Mouse (Mus musculus) liver, embryonic 16.5 days (tissue): ENCODE results near the gene Ddr1. TPM values are rescaled to one million over a fixed set of nuclear protein-coding genes. Genes with fewer than 3 reads are reported as not detected.

Source experiments
- ATAC-seq: fragments of 200-750 bp; cut with Nextera tagmentation; 2 replicates; pipeline ENCODE4 v1.8.0; 2017; ENCODE audit warnings: low read depth, mild to moderate bottlenecking, moderate number of reproducible peaks, moderate library complexity
- H3K27ac ChIP-seq: fragments of 300-500 bp; sonication (generic); 2 replicates; pipeline ENCODE4 v1.5.1; 2014; ENCODE audit warnings: mild to moderate bottlenecking, low read length
- H3K27me3 ChIP-seq: fragments of 300-500 bp; sonication (generic); 2 replicates; pipeline ENCODE4 v1.6.1; 2014; ENCODE audit warnings: low read depth, low read length, mixed read lengths; ENCODE audit not compliant: control insufficient read depth, insufficient read depth
- H3K36me3 ChIP-seq: fragments of 300-500 bp; sonication (generic); 2 replicates; pipeline ENCODE4 v1.6.1; 2014; ENCODE audit warnings: mild to moderate bottlenecking; ENCODE audit not compliant: control insufficient read depth, insufficient read depth
- H3K4me1 ChIP-seq: fragments of 300-500 bp; sonication (generic); 2 replicates; pipeline ENCODE4 v1.6.1; 2014; ENCODE audit warnings: low read depth, low read length, mixed read lengths; ENCODE audit not compliant: control insufficient read depth
- H3K4me2 ChIP-seq: fragments of 300-500 bp; sonication (generic); 2 replicates; pipeline ENCODE4 v1.6.1; 2014; ENCODE audit warnings: low read depth, low read length, mixed read lengths
- H3K4me3 ChIP-seq: fragments of 300-500 bp; sonication (generic); 2 replicates; pipeline ENCODE4 v1.5.1; 2014; ENCODE audit warnings: low read depth, mild to moderate bottlenecking, low read length
- H3K9ac ChIP-seq: fragments of 300-500 bp; sonication (generic); 2 replicates; pipeline ENCODE4 v1.6.1; 2014; ENCODE audit warnings: low read depth, low read length
- H3K9me3 ChIP-seq: fragments of 300-500 bp; sonication (generic); replicated peaks from 2 replicates; pipeline ENCODE4 v1.6.1; 2016; ENCODE audit warnings: low read length; ENCODE audit not compliant: control insufficient read depth
- WGBS: fragments of 180-500 bp; shearing (Covaris S2); extraction: QIAGEN DNeasy Blood & Tissue Kit; methylation state at CpG from one replicate; pipeline ENCODE4 v1.1.7; 2014; ENCODE audit not compliant: insufficient replicate concordance; 5-methylcytosine and 5-hydroxymethylcytosine counted together
- polyA plus RNA-seq: library from polyadenylated mRNA; unstranded; fragments of >200 nt; fragmentation: Nextera tagmentation; extraction: Ambion mirVana; gene quantifications from 2 replicates; pipeline ENCODE4 v1.2.1, GENCODE M21; 2015

Gene Ddr1
- polyA plus RNA-seq, 1 experiment from 2014 or later, result 4.1 TPM

DNA sequence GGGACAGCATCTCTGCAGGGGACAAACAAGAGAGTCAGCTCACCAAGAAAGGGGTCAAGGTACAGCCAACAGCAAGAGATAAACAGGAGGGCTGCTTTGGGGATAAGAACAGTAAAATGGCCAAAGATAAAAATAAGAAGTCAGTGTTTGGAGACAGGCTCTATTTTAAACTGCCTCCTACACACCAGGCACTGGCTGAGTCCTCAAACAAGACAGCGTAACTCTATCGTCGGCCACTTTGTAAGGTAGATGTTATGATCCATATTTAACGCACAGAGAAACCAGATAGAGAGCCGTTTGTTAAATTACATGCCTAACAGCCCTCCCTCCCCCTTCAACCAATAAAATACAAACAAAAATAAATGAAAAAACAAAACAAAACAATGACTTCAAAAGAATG lies 10.5 kb downstream of the Ddr1 start:
- 69% methylated on average over 5 of the region's 5 CpGs for WGBS
- no peak overlapping the region for H3K4me2 ChIP-seq
- no peak overlapping the region for H3K27ac ChIP-seq
- H3K27me3 ChIP-seq, result peaks cover 23% of the 10 kb centered on the region
- no peaks in the 10 kb centered on the region for H3K36me3 ChIP-seq
- no peak overlapping the region for H3K4me3 ChIP-seq
- no peak overlapping the region for H3K9ac ChIP-seq
- 0 out of 2 replicates have a peak, but pooled peaks cover 2% of the 10 kb centered on the region for H3K9me3 ChIP-seq
- no peaks in the 10 kb centered on the region for H3K4me1 ChIP-seq
- no peak for ATAC-seq

DNA sequence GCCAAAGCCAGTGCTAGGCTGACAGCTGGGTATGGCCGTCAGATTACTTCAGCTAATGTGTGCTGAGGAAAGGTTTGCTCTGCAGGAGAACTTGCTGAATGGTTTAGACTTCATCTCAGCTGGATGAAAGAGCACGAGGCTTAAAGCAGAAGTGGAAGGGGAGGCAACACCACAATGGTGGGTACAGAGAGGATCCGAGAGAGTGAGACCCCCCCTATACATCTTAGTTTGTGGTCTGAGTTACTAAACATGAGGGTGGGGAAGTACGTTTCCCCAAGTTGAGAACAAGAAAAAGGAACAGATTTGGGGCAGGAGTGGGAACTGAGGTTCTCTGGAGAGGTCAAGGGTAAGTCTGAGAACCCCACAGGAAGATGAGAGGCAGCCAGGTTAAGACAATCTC lies 12.1 kb downstream of the Ddr1 start:
- Histone ChIP-seq H3K4me2 (no peak overlapping the region), H3K9me3 (0 out of 2 replicates have a peak, but pooled peaks cover 2% of the 10 kb centered on the region), H3K4me1 (no peaks in the 10 kb centered on the region), H3K27me3 (peaks cover 8% of the 10 kb centered on the region), H3K36me3 (no peaks in the 10 kb centered on the region), H3K4me3 (no peak overlapping the region), H3K9ac (no peak overlapping the region), H3K27ac (no peak overlapping the region)
- WGBS, result 29% methylated on average over 4 of the region's 4 CpGs
- no peak for ATAC-seq

GRCm38 (mm10) chr17:35691811-35692210 lies 12.6 kb downstream of the Ddr1 start:
- 55% methylated on average over 4 of the region's 4 CpGs for WGBS
- Histone ChIP-seq H3K27ac (no peak overlapping the region), H3K27me3 (peaks cover 3% of the 10 kb centered on the region; the same call in 1 of the 2 replicates), H3K9me3 (0 out of 2 replicates have a peak, but pooled peaks cover 2% of the 10 kb centered on the region), H3K4me3 (no peak overlapping the region), H3K4me2 (no peak overlapping the region), H3K36me3 (no peaks in the 10 kb centered on the region), H3K9ac (no peak overlapping the region), H3K4me1 (no peaks in the 10 kb centered on the region)
- ATAC-seq, result no peak

- Histone ChIP-seq H3K27ac (no peak overlapping the region), H3K9ac (no peak overlapping the region), H3K4me2 (no peak overlapping the region), H3K4me1 (no peaks in the 10 kb centered on the region), H3K9me3 (no peaks in the 10 kb centered on the region), H3K27me3 (no peaks in the 10 kb centered on the region), H3K36me3 (no peaks in the 10 kb centered on the region), H3K4me3 (no peak overlapping the region)
- WGBS, result 70% methylated on average over 18 of the region's 18 CpGs
- no peak for ATAC-seq
Observed at GRCm38 (mm10) chr17:35689936-35690645, 14.3 kb downstream of the Ddr1 start.

- WGBS, result 68% methylated on average over 25 of the region's 25 CpGs
- Histone ChIP-seq H3K4me3 (no peak overlapping the region), H3K27me3 (no peaks in the 10 kb centered on the region), H3K9me3 (no peaks in the 10 kb centered on the region), H3K4me2 (no peak overlapping the region), H3K27ac (no peak overlapping the region), H3K4me1 (no peaks in the 10 kb centered on the region), H3K36me3 (no peaks in the 10 kb centered on the region), H3K9ac (no peak overlapping the region)
- no peak for ATAC-seq
Observed at GRCm38 (mm10) chr17:35688347-35689175, 15.9 kb downstream of the Ddr1 start.

DNA sequence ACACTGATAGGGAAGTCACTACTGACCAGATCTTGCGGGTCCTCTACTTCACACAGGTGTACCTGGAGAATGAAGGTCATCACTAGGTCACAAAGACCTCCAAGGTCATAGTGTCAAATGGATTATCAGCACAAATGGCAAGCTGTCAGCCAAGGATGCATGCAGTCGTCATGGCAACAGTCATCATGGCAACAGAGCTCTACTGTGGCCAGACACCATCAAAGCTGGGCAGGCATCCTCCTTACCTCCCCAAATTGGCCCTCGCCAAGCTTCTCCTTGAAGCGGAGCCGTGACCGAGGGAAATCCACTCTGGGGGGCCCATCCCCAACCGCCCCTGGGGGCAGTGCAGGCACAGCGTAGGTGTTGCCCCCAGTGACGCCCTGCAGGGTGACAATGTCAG lies 19.4 kb downstream of the Ddr1 start:
- no peaks in the 10 kb centered on the region for H3K9me3 ChIP-seq
- ATAC-seq, result no peak
- H3K36me3 ChIP-seq, result no peaks in the 10 kb centered on the region
- no peak overlapping the region for H3K4me2 ChIP-seq
- no peak overlapping the region for H3K4me3 ChIP-seq
- no peaks in the 10 kb centered on the region for H3K4me1 ChIP-seq
- no peak overlapping the region for H3K27ac ChIP-seq
- no peaks in the 10 kb centered on the region for H3K27me3 ChIP-seq
- WGBS, result 52% methylated on average over 9 of the region's 9 CpGs
- no peak overlapping the region for H3K9ac ChIP-seq

- Histone ChIP-seq H3K4me3 (no peak overlapping the region), H3K27ac (no peak overlapping the region), H3K9ac (no peak overlapping the region), H3K4me1 (no peaks in the 10 kb centered on the region), H3K4me2 (no peak overlapping the region), H3K36me3 (no peaks in the 10 kb centered on the region), H3K9me3 (no peaks in the 10 kb centered on the region), H3K27me3 (no peaks in the 10 kb centered on the region)
- ATAC-seq, result no peak
- WGBS, result 77% methylated on average over 13 of the region's 13 CpGs
Observed at GRCm38 (mm10) chr17:35681986-35682385, 22.4 kb downstream of the Ddr1 start.

- Histone ChIP-seq H3K9me3 (no peaks in the 10 kb centered on the region), H3K4me3 (no peak overlapping the region), H3K27me3 (no peaks in the 10 kb centered on the region), H3K27ac (no peak overlapping the region), H3K36me3 (no peaks in the 10 kb centered on the region), H3K9ac (no peak overlapping the region), H3K4me1 (no peaks in the 10 kb centered on the region), H3K4me2 (no peak overlapping the region)
- no peak for ATAC-seq
- WGBS, result 40% methylated on average over 6 of the region's 6 CpGs
Observed at GRCm38 (mm10) chr17:35680591-35680990, 23.8 kb downstream of the Ddr1 start.
